Mouse (Mus musculus) mesoderm, embryonic 11.5 days (tissue): ENCODE measurements around the gene Dazl.
"Not testable (repeated sequence)": the region's sequence is repeated elsewhere in the genome, so short reads cannot be mapped to it uniquely, and the experiment has no call there.

Experiments
- DNase-seq: peaks from one replicate; pipeline ENCODE4 v3.0.0-alpha.2; 2012; ENCODE audit warnings: low read depth, low spot score

Gene Dazl

GRCm38 (mm10) chr17:50291485-50292200 lies 1.8 kb downstream of the Dazl start:
- DNase-seq, result peak; percentile 31

GRCm38 (mm10) chr17:50284845-50285244 lies 8.6 kb downstream of the Dazl start:
- DNase-seq, result no peak

- DNase-seq, result not testable (repeated sequence)
Measured at GRCm38 (mm10) chr17:50261615-50262014, 31.8 kb downstream of the Dazl start.

GRCm38 (mm10) chr17:50260856-50261255 lies 32.6 kb downstream of the Dazl start:
- DNase-seq, result no peak

GRCm38 (mm10) chr17:50246605-50247004 lies 46.8 kb downstream of the Dazl start:
- DNase-seq, result no peak

- DNase-seq, result no peak
Measured at GRCm38 (mm10) chr17:50244675-50245074, 48.8 kb downstream of the Dazl start.

- no peak for DNase-seq
Measured at GRCm38 (mm10) chr17:50243326-50243725, 50.1 kb downstream of the Dazl start.

GRCm38 (mm10) chr17:50237818-50238610 lies 55.4 kb downstream of the Dazl start:
- no peak for DNase-seq

GRCm38 (mm10) chr17:50237436-50237709 lies 56.1 kb downstream of the Dazl start:
- peak; percentile 87 for DNase-seq

GRCm38 (mm10) chr17:50236702-50237435 lies 56.6 kb downstream of the Dazl start:
- DNase-seq, result peak; percentile 50

GRCm38 (mm10) chr17:50235943-50236701 lies 57.3 kb downstream of the Dazl start:
- DNase-seq, result no peak

- no peak for DNase-seq
Measured at GRCm38 (mm10) chr17:50233956-50234355, 59.5 kb downstream of the Dazl start.

- DNase-seq, result no peak
Measured at GRCm38 (mm10) chr17:50232821-50233220, 60.6 kb downstream of the Dazl start.

- DNase-seq, result no peak
Measured at GRCm38 (mm10) chr17:50231206-50231605, 62.2 kb downstream of the Dazl start.

GRCm38 (mm10) chr17:50229534-50229933 lies 63.9 kb downstream of the Dazl start:
- no peak for DNase-seq
